Mouse (Mus musculus) c-Kit-positive CD71-negative TER-119-negative erythroid progenitor cells, embryonic 14.5 days (primary cell): Measurements from ENCODE around the gene Elmod3.

Source experiments
- DNase-seq: peaks from one replicate; pipeline ENCODE4 v3.0.0-alpha.2; 2013; ENCODE audit warnings: low read depth

The Elmod3 gene

GRCm38 (mm10) chr6:72610261-72610660 is 12.0 kb upstream of the Elmod3 start:
- no peak for DNase-seq

- DNase-seq = no peak
These were observed 10.5 kb upstream of the Elmod3 start for GRCm38 (mm10) chr6:72608662-72609184.

GRCm38 (mm10) chr6:72607676-72608075 is 9.5 kb upstream of the Elmod3 start:
- DNase-seq = no peak

GRCm38 (mm10) chr6:72607060-72607459 is 8.8 kb upstream of the Elmod3 start:
- DNase-seq = no peak

- DNase-seq = no peak
These were observed 5.9 kb upstream of the Elmod3 start for GRCm38 (mm10) chr6:72604066-72604465.

- DNase-seq = peak; percentile 86
These were observed 3.5 kb upstream of the Elmod3 start for GRCm38 (mm10) chr6:72601732-72602131.

- no peak for DNase-seq
These were observed 2.6 kb upstream of the Elmod3 start for GRCm38 (mm10) chr6:72600771-72601170.

- DNase-seq = no peak
These were observed 2.0 kb upstream of the Elmod3 start for GRCm38 (mm10) chr6:72600216-72600615.

- no peak for DNase-seq
These were observed 761 bp upstream of the Elmod3 start for GRCm38 (mm10) chr6:72598791-72599557.

GRCm38 (mm10) chr6:72597083-72597874 is 934 bp downstream of the Elmod3 start:
- DNase-seq = no peak

- no peak for DNase-seq
These were observed 4.3 kb downstream of the Elmod3 start for GRCm38 (mm10) chr6:72593914-72594313.

GRCm38 (mm10) chr6:72593011-72593803 is 5.0 kb downstream of the Elmod3 start:
- no peak for DNase-seq

- DNase-seq = no peak
These were observed 8.1 kb downstream of the Elmod3 start for GRCm38 (mm10) chr6:72590111-72590510.

GRCm38 (mm10) chr6:72588307-72588706 is 9.9 kb downstream of the Elmod3 start:
- DNase-seq = no peak

- DNase-seq = no peak
These were observed 11.5 kb downstream of the Elmod3 start for GRCm38 (mm10) chr6:72586701-72587100.

GRCm38 (mm10) chr6:72584154-72584553 is 14.1 kb downstream of the Elmod3 start:
- no peak for DNase-seq

- DNase-seq = no peak
These were observed 14.9 kb downstream of the Elmod3 start for GRCm38 (mm10) chr6:72583211-72583839.

- no peak for DNase-seq
These were observed 16.4 kb downstream of the Elmod3 start for GRCm38 (mm10) chr6:72581625-72582382.

- no peak for DNase-seq
These were observed 22.2 kb downstream of the Elmod3 start for GRCm38 (mm10) chr6:72576041-72576440.

- no peak for DNase-seq
These were observed 26.4 kb downstream of the Elmod3 start for GRCm38 (mm10) chr6:72571826-72572225.
